Mouse (Mus musculus): ENCODE measurements around the gene Nuak2.

The Nuak2 gene

DNA sequence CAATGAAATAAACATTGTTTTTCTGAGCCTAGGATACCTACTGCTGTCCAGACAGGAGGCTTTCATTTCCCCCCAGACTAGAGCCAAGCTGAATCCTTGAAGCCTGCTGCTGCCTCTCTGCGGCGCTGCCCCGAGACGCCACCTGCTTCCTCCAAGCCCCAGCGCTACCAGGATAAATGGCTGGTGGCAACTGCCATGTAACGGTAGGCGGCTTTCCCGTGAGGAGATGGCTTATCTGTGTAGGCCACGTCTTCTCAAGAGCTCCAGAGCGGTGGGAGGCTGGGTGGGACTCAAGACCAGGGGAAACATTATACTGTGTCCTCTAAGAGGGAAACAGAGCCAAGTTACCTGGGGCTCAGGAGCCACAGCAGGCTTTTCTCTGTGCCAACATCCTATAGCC is 66.0 kb downstream of the Nuak2 start:
- peak; percentile 54 for DNase-seq
